23 mouse cellular contexts compared by ENCODE assay signal in genomic region chr8:122778703-122779239, GRCm38 (mm10). TPM values are rescaled to one million over a fixed set of nuclear protein-coding genes. Genes with fewer than 3 reads are reported as not detected.
DNase-seq lines count a peak whose midpoint lies in the region; ATAC-seq lines count a peak whose summit lies in the region.
"Had no signal": no experiment of that assay in that cellular context is flagged by ENCODE, and none has a peak within 500 bp of the region (broad histone marks: within the 10 kb centered on the region; RNA-seq: fewer than 3 reads in every experiment).

No protein-coding gene starts in this region.

- H3K4me1 ChIP-seq in forebrain, embryonic 13.5 days: peaks cover 14% of the 10 kb centered on the region
- H3K4me1 ChIP-seq in forebrain, embryonic 15.5 days: peaks cover 19% of the 10 kb centered on the region
- peaks cover 40% of the 10 kb centered on the region for H3K4me1 ChIP-seq in liver, embryonic 13.5 days (replicated peaks)
- peaks cover 3% of the 10 kb centered on the region for H3K4me1 ChIP-seq in liver, embryonic 11.5 days (replicated peaks; ENCODE audit: control insufficient read depth, insufficient read depth, low read length)
- H3K4me1 ChIP-seq in liver, embryonic 15.5 days (replicated peaks): peaks cover 26% of the 10 kb centered on the region

- no peak overlapping the region for H3K27ac ChIP-seq in forebrain, embryonic 13.5 days
- no peak overlapping the region for H3K27ac ChIP-seq in forebrain, embryonic 15.5 days (replicated peaks)
- H3K27ac ChIP-seq in liver, embryonic 13.5 days: peak overlapping the region; percentile 63
- H3K27ac ChIP-seq in liver, embryonic 11.5 days (ENCODE audit: low read depth, low read length): no peak overlapping the region
- peak overlapping the region; percentile 19 for H3K27ac ChIP-seq in liver, embryonic 15.5 days (replicated peaks)
- H3K27ac ChIP-seq: embryonic facial prominence, embryonic 15.5 days; gastrocnemius, adult 2 months; hindbrain, embryonic 14.5 days had no signal

- no peak overlapping the region for H3K4me3 ChIP-seq in forebrain, embryonic 13.5 days
- no peak overlapping the region for H3K4me3 ChIP-seq in forebrain, embryonic 15.5 days
- H3K4me3 ChIP-seq in liver, embryonic 13.5 days (replicated peaks): no peak overlapping the region
- H3K4me3 ChIP-seq in liver, embryonic 11.5 days (ENCODE audit: low read depth, low read length): no peak overlapping the region
- no peak overlapping the region for H3K4me3 ChIP-seq in liver, embryonic 15.5 days (replicated peaks)
- H3K4me3 ChIP-seq: embryonic facial prominence, embryonic 15.5 days; gastrocnemius, adult 2 months had no signal

- H3K9me3 ChIP-seq in forebrain, embryonic 13.5 days (replicated peaks): no peaks in the 10 kb centered on the region
- no peaks in the 10 kb centered on the region for H3K9me3 ChIP-seq in forebrain, embryonic 15.5 days
- H3K9me3 ChIP-seq in liver, embryonic 13.5 days (replicated peaks): no peaks in the 10 kb centered on the region
- H3K9me3 ChIP-seq in liver, embryonic 11.5 days (ENCODE audit: control insufficient read depth, low read length): no peaks in the 10 kb centered on the region
- no peaks in the 10 kb centered on the region for H3K9me3 ChIP-seq in liver, embryonic 15.5 days (replicated peaks)
- H3K9me3 ChIP-seq: embryonic facial prominence, embryonic 15.5 days had no signal

- no peak for DNase-seq in liver, embryonic 13.5 days
- DNase-seq in liver, embryonic 11.5 days (ENCODE audit: low spot score): no peak
- DNase-seq in thymus, adult 18-20 months: no peak
- DNase-seq in yolk sac, embryonic 10.5 days (ENCODE audit: low spot score): no peak
- DNase-seq: adrenal gland, postnatal 36 days; cerebellum, adult 18-20 months; cerebellum, postnatal 10 days; gastrocnemius, adult 2 months; kidney, adult 11 months; kidney, postnatal 14 days; layer of hippocampus, adult 9-11 months; lung, postnatal 4 days; right cerebral cortex, postnatal 25 days; thymus, postnatal 25 days had no signal

- H3K27me3 ChIP-seq in forebrain, embryonic 13.5 days: peaks cover 9% of the 10 kb centered on the region
- no peaks in the 10 kb centered on the region for H3K27me3 ChIP-seq in forebrain, embryonic 15.5 days
- H3K27me3 ChIP-seq in liver, embryonic 13.5 days: peaks cover 6% of the 10 kb centered on the region
- H3K27me3 ChIP-seq in liver, embryonic 11.5 days (replicated peaks; ENCODE audit: control insufficient read depth, insufficient read depth, low read length): no peaks in the 10 kb centered on the region
- H3K27me3 ChIP-seq in liver, embryonic 15.5 days: peaks cover 14% of the 10 kb centered on the region

- H3K36me3 ChIP-seq in forebrain, embryonic 13.5 days (ENCODE audit: poor library complexity, severe bottlenecking): peaks cover 36% of the 10 kb centered on the region
- H3K36me3 ChIP-seq in forebrain, embryonic 15.5 days: peaks cover 13% of the 10 kb centered on the region; the same call in 1 of the 2 replicates
- peaks cover 18% of the 10 kb centered on the region for H3K36me3 ChIP-seq in liver, embryonic 13.5 days
- H3K36me3 ChIP-seq in liver, embryonic 11.5 days (ENCODE audit: control insufficient read depth, insufficient read depth, low read length): no peaks in the 10 kb centered on the region; the same call in 1 of the 2 replicates
- peaks cover 12% of the 10 kb centered on the region for H3K36me3 ChIP-seq in liver, embryonic 15.5 days (replicated peaks)

- ATAC-seq in forebrain, embryonic 13.5 days: no peak
- ATAC-seq in forebrain, embryonic 15.5 days (replicated peaks): no peak
- ATAC-seq in liver, embryonic 13.5 days (ENCODE audit: low read depth): peak; percentile 49
- ATAC-seq in liver, embryonic 11.5 days (replicated peaks; ENCODE audit: low FRiP score): no peak
- no peak for ATAC-seq in liver, embryonic 15.5 days (ENCODE audit: insufficient read depth)
- ATAC-seq: forebrain, embryonic 16.5 days; lung, postnatal 0 days; midbrain, embryonic 16.5 days had no signal

- H3K4me2 ChIP-seq in forebrain, embryonic 13.5 days: no peak overlapping the region
- no peak overlapping the region for H3K4me2 ChIP-seq in forebrain, embryonic 15.5 days (replicated peaks)
- no peak overlapping the region for H3K4me2 ChIP-seq in liver, embryonic 13.5 days
- no peak overlapping the region for H3K4me2 ChIP-seq in liver, embryonic 11.5 days
- no peak overlapping the region for H3K4me2 ChIP-seq in liver, embryonic 15.5 days
- H3K4me2 ChIP-seq: embryonic facial prominence, embryonic 15.5 days; hindbrain, embryonic 14.5 days; midbrain, embryonic 11.5 days had no signal

- H3K9ac ChIP-seq in forebrain, embryonic 13.5 days: 0 out of 2 replicates have a peak overlapping the region, but pooled peaks have one; percentile 5
- H3K9ac ChIP-seq in forebrain, embryonic 15.5 days (replicated peaks): no peak overlapping the region
- H3K9ac ChIP-seq in liver, embryonic 13.5 days: peak overlapping the region; percentile 33
- no peak overlapping the region for H3K9ac ChIP-seq in liver, embryonic 11.5 days (ENCODE audit: low read depth, low read length)
- no peak overlapping the region for H3K9ac ChIP-seq in liver, embryonic 15.5 days
- H3K9ac ChIP-seq: embryonic facial prominence, embryonic 15.5 days; hindbrain, embryonic 14.5 days had no signal

- WGBS in forebrain, embryonic 13.5 days: 94% methylated on average over 3 of the region's 3 CpGs
- 95% methylated on average over 3 of the region's 3 CpGs for WGBS in forebrain, embryonic 15.5 days
- 62% methylated on average over 3 of the region's 3 CpGs for WGBS in liver, embryonic 13.5 days (ENCODE audit: insufficient replicate concordance)
- WGBS in liver, embryonic 11.5 days: 79% methylated on average over 3 of the region's 3 CpGs
- WGBS in liver, embryonic 15.5 days (ENCODE audit: insufficient replicate concordance): 59% methylated on average over 3 of the region's 3 CpGs

RNA-seq across cellular contexts. Expression of gene Acsf3, which starts 3.5 kb away (rescaled TPM):
- polyA plus RNA-seq in forebrain, embryonic 13.5 days (2015; fragmentation: Nextera tagmentation; extraction: Ambion mirVana): 15.4 and 17.4 TPM in 2 replicates
- polyA plus RNA-seq in forebrain, embryonic 15.5 days (2015; fragmentation: Nextera tagmentation; extraction: Ambion mirVana): 14.6 and 16.4 TPM in 2 replicates
- 7.9 and 8.5 TPM in 2 replicates for polyA plus RNA-seq in liver, embryonic 13.5 days (2015; fragmentation: Nextera tagmentation; extraction: Ambion mirVana)
- polyA plus RNA-seq in liver, embryonic 11.5 days (2014; fragmentation: Nextera tagmentation; extraction: Ambion mirVana): 16.6 and 18.8 TPM in 2 replicates
- polyA plus RNA-seq in liver, embryonic 15.5 days (2015; fragmentation: Nextera tagmentation; extraction: Ambion mirVana): 8.3 and 9.9 TPM in 2 replicates

Comparison
In these comparisons a context has a peak if more than half of its experiments do, and no peak if none do; other contexts are left out.
1. H3K27ac ChIP-seq: peak in liver, embryonic 13.5 days (single experiment) and liver, embryonic 15.5 days (single experiment); none in forebrain, embryonic 13.5 days (single experiment), forebrain, embryonic 15.5 days (single experiment) and liver, embryonic 11.5 days (single experiment).
2. H3K9ac ChIP-seq: peak in forebrain, embryonic 13.5 days (single experiment) and liver, embryonic 13.5 days (single experiment); none in forebrain, embryonic 15.5 days (single experiment), liver, embryonic 11.5 days (single experiment) and liver, embryonic 15.5 days (single experiment).